Mouse (Mus musculus) heart, embryonic 10.5 days (tissue): ENCODE measurements around the gene Abhd11. TPM values are rescaled to one million over a fixed set of nuclear protein-coding genes. Genes with fewer than 3 reads are reported as not detected.
A peak's percentile ranks its signal among the peaks of the same experiment; 100 is the strongest.
"Not testable (repeated sequence)": the region's sequence is repeated elsewhere in the genome, so short reads cannot be mapped to it uniquely, and the experiment has no call there.

ENCODE experiments used
- DNase-seq: peaks from one replicate; pipeline ENCODE4 v3.0.0-alpha.2; 2017; ENCODE audit warnings: low spot score
- H3K27ac ChIP-seq: fragments of 300-500 bp; sonication (generic); 2 replicates; pipeline ENCODE4 v1.5.1; 2016; ENCODE audit warnings: mild to moderate bottlenecking
- H3K27me3 ChIP-seq: fragments of 300-500 bp; sonication (generic); 2 replicates; pipeline ENCODE4 v1.6.1; 2016; ENCODE audit warnings: mild to moderate bottlenecking; ENCODE audit not compliant: poor library complexity, insufficient read depth, severe bottlenecking
- H3K36me3 ChIP-seq: fragments of 300-500 bp; sonication (generic); 2 replicates; pipeline ENCODE4 v1.6.1; 2016; ENCODE audit warnings: mild to moderate bottlenecking, moderate library complexity
- H3K4me1 ChIP-seq: fragments of 300-500 bp; sonication (generic); 2 replicates; pipeline ENCODE4 v1.6.1; 2016; ENCODE audit warnings: mild to moderate bottlenecking
- H3K4me3 ChIP-seq: fragments of 300-500 bp; sonication (generic); 2 replicates; pipeline ENCODE4 v1.5.1; 2016; ENCODE audit warnings: mild to moderate bottlenecking, moderate library complexity
- H3K9me3 ChIP-seq: fragments of 300-500 bp; sonication (generic); 2 replicates; pipeline ENCODE4 v1.6.1; 2016; ENCODE audit warnings: mild to moderate bottlenecking, moderate library complexity
- WGBS: fragments of 180-500 bp; shearing (Covaris S2); methylation state at CpG from one replicate; pipeline ENCODE4 v1.1.7; 2016; 5-methylcytosine and 5-hydroxymethylcytosine counted together
- polyA plus RNA-seq: library from polyadenylated mRNA; unstranded; fragments of >200 nt; fragmentation: Nextera tagmentation; extraction: Ambion mirVana; gene quantifications from 2 replicates; pipeline ENCODE4 v1.2.1, GENCODE M21; 2016

Abhd11 gene
- polyA plus RNA-seq, 1 experiment from 2014 or later, result 57.8 TPM

DNA sequence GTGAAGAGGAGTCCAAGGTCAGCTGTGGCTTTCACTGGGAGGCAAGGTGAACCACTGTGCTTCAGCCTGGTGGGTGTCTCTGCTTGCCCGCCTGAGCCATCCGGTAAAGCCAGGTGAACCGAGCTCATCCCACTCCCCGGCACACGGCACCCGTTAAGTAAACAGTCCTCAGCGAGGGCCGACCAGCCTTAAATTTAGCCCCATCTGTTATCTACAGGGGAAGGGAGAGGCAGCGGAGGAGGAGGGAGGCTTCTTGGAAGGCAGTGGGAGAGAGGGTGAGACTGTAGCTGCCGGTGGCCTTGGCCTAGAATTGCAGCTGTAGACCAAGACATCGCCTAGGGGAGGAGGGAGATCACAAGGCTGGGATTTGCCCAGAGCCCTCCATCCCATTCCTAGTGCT lies 31.8 kb downstream of the Abhd11 start:
- H3K9me3 ChIP-seq, result no peaks in the 10 kb centered on the region
- H3K4me1 ChIP-seq, result peaks cover 33% of the 10 kb centered on the region
- no peaks in the 10 kb centered on the region for H3K27me3 ChIP-seq
- no peak for DNase-seq
- peaks cover 61% of the 10 kb centered on the region for H3K36me3 ChIP-seq
- 33% methylated on average over 11 of the region's 11 CpGs for WGBS
- peak overlapping the region; percentile 73 for H3K27ac ChIP-seq
- peak overlapping the region; percentile 19 for H3K4me3 ChIP-seq

GRCm38 (mm10) chr5:135042105-135042788 lies 33.3 kb downstream of the Abhd11 start:
- 28% methylated on average over 20 of the region's 21 CpGs for WGBS
- Histone ChIP-seq H3K36me3 (peaks cover 58% of the 10 kb centered on the region), H3K4me3 (peak overlapping the region; percentile 30), H3K27ac (no peak overlapping the region), H3K27me3 (no peaks in the 10 kb centered on the region), H3K4me1 (peaks cover 33% of the 10 kb centered on the region), H3K9me3 (no peaks in the 10 kb centered on the region)
- DNase-seq, result no peak

- peaks cover 57% of the 10 kb centered on the region for H3K36me3 ChIP-seq
These were observed 35.6 kb downstream of the Abhd11 start for GRCm38 (mm10) chr5:135044575-135044974.

DNA sequence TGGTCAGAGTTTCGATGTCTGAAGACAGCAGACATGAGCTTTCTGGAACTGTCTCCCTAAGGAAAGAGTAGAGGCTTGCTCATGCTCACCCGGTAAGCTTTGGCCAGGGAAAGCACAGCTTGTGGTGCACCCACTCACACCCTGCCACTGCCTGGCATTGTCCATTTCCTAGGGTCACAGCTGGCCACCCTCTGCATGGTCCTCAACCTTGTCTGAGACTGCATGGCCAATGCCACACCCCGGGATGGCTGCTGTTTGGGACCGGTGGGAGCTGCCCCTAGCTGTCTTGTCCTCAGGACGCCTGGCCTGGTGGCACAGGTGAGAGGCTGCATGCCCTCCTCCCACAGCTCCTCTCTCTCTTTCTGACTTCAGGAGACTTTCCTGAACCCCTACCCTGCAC lies 39.6 kb downstream of the Abhd11 start:
- Histone ChIP-seq H3K9me3 (no peaks in the 10 kb centered on the region), H3K27me3 (no peaks in the 10 kb centered on the region), H3K36me3 (peaks cover 71% of the 10 kb centered on the region), H3K27ac (no peak overlapping the region), H3K4me3 (no peak overlapping the region), H3K4me1 (no peaks in the 10 kb centered on the region)
- DNase-seq, result peak; percentile 69
- 87% methylated on average over 5 of the region's 5 CpGs for WGBS

More at GRCm38 (mm10) chr5:135044575-135044974, 35.6 kb downstream of the Abhd11 start:
- Histone ChIP-seq H3K27ac (no peak overlapping the region), H3K9me3 (no peaks in the 10 kb centered on the region), H3K27me3 (no peaks in the 10 kb centered on the region), H3K4me1 (peaks cover 24% of the 10 kb centered on the region), H3K4me3 (no peak overlapping the region)
- 85% methylated on average over 3 of the region's 3 CpGs for WGBS
- DNase-seq, result no peak

DNA sequence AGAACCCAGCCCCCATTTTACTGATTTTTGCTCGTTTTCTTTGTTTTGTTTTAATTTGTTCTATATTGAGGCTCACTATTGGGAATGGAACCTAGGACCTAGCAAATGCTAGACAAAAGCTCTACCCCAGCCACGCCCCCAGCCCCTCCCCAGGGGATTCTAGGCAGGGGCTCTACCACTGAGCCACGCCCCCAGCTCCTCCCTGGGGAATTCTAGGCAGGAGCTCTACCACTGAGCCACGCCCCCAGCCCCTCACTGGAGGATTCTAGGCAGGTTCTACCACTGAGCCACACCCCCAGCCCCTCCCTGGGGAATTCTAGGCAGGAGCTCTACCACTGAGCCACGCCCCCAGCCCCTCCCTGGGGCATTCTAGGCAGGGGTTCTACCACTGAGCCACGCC lies 40.3 kb downstream of the Abhd11 start:
- DNase-seq, H3K4me3 ChIP-seq, H3K9me3 ChIP-seq, H3K4me1 ChIP-seq, H3K27me3 ChIP-seq, H3K27ac ChIP-seq: not testable (repeated sequence)
- H3K36me3 ChIP-seq, result peaks cover 75% of the 10 kb centered on the region
- 88% methylated on average over 6 of the region's 6 CpGs for WGBS

DNA sequence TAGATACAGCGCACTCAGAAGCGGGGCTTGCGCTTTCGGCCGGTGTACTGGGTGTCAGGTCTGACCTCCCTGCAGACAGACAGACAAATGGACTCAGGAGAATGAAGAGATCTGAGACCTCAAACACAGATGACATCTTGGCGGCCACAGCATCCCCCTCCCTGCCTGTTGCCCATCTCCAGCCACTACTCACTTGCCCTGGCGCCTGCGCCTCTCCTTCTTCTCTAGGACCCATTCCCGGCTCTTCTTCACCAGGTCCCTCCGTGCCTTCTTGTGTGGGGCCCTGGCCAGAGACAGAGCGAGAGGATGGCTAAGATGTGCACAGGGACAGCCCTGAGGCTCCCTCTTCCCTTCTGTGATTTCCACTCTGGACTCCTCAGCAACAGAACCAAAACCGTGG lies 44.4 kb downstream of the Abhd11 start:
- H3K9me3 ChIP-seq, result no peaks in the 10 kb centered on the region
- H3K36me3 ChIP-seq, result peaks cover 87% of the 10 kb centered on the region
- no peak overlapping the region for H3K4me3 ChIP-seq
- peak; percentile 74 for DNase-seq
- no peak overlapping the region for H3K27ac ChIP-seq
- WGBS, result 74% methylated on average over 12 of the region's 12 CpGs
- H3K4me1 ChIP-seq, result no peaks in the 10 kb centered on the region
- H3K27me3 ChIP-seq, result no peaks in the 10 kb centered on the region

Other genes with a start within 250 kb of the Abhd11 start
- gene Tmem270, start 102.4 kb upstream of the Abhd11 start, polyA plus RNA-seq, result not detected in 2 replicates
- gene Cldn13, start 93.6 kb upstream of the Abhd11 start, polyA plus RNA-seq, result 6.1 and 8.5 TPM in 2 replicates
- gene Mettl27, start 76.8 kb upstream of the Abhd11 start, polyA plus RNA-seq, result 8.8 and 12.1 TPM in 2 replicates
- 2.8 and 6.9 TPM in 2 replicates for gene Cldn4, start 62.2 kb upstream of the Abhd11 start, polyA plus RNA-seq
- gene Cldn3, start 22.9 kb upstream of the Abhd11 start, polyA plus RNA-seq, result 2.7 and 10.2 TPM in 2 replicates
- gene Stx1a, start 14.3 kb downstream of the Abhd11 start, polyA plus RNA-seq, result 8.5 and 8.6 TPM in 2 replicates
- 24.5 and 27.6 TPM in 2 replicates for gene Dnajc30, start 55.0 kb downstream of the Abhd11 start, polyA plus RNA-seq
- gene Bud23, start 55.8 kb downstream of the Abhd11 start, polyA plus RNA-seq, result 99.4 and 134 TPM in 2 replicates
- gene Vps37d, start 69.1 kb downstream of the Abhd11 start, polyA plus RNA-seq, result 2.4 and 7.1 TPM in 2 replicates
- gene Mlxipl, start 80.7 kb downstream of the Abhd11 start, polyA plus RNA-seq, result 1.00 and 3.0 TPM in 2 replicates
- gene Tbl2, start 140.5 kb downstream of the Abhd11 start, polyA plus RNA-seq, result 25.1 and 25.4 TPM in 2 replicates
- 39.2 and 45.3 TPM in 2 replicates for gene Bcl7b, start 159.1 kb downstream of the Abhd11 start, polyA plus RNA-seq
- gene Baz1b, start 178.1 kb downstream of the Abhd11 start, polyA plus RNA-seq, result 30.6 and 44.4 TPM in 2 replicates
- 4.5 and 7.2 TPM in 2 replicates for gene Fzd9, start 242.1 kb downstream of the Abhd11 start, polyA plus RNA-seq